Mouse (Mus musculus) cerebellum, postnatal 14 days (tissue): ENCODE results near the gene Tex33.
A peak's percentile ranks its signal among the peaks of the same experiment; 100 is the strongest.

Experiments
- DNase-seq, 2 experiments: peaks; one replicate each; pipeline ENCODE4 v3.0.0; 2021; ENCODE audit warnings: mixed read lengths in 2 of 2

The Tex33 gene

DNA sequence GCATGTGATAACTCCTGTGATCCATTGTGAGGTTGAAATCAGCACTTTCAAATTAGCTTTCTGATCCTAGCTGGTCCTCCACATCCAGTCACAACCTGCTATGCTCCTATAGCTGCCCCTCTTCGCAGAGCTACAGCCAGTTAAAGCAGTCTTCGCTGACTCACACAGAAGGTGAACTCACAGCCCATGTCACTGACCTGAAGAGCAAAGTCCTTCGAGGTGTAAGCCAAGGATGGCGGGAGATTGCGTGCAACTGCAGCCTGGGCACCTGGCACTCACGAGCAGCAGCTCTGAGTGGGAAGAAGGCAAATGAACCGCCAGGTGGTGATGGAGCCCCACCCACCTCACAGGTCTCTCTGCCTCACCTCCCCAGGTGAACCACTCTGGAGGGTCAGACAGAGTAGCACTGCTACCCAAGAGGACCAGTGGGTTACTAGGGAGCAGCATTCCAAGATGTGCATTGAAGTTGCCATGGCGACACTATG is at the start of gene Tex33:
Gene Tex33, minus strand, starts transcription at position 435 of the 485 bp plus-strand sequence.
- DNase-seq = no peak

DNA sequence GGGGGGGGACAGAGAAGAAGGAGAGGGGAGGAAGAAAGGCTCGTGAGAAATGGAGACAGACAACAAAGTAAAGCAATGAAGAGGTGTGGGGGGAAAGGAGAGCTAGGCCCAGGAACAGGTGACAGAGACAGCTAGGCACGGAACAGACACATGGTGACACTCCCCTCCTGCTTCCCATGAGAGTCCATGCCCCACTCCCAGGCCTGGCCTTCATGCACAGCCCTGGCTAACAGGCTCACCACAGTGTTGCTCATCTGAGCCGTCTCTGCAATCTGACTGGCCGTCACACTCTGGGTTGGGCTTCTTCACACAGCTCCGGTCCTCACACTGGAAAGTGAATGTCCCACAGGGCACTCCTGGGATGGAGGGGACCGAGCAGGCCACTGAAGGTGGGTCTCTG is 48.1 kb upstream of the Tex33 start:
- DNase-seq = no peak

DNA sequence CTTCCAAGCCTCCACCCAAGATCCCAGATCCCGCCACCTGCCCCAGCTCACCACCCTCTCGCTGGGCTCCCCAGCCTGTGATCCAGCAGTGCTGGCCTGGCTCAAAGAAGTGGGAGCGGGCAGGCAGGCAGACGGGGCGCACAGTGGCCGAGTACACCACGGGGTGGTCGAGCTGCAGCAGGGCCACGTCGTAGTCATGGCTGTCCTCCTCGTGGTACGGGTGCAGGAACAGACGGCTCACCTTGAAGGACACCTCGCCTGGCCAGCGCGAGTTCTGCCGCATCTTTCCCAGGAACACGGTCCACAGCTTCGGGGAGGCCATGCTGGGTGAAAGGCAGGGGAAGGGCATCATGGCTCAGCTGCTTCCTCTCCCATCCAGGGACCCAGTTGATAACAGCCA is 46.5 kb upstream of the Tex33 start:
- no peak for DNase-seq

DNA sequence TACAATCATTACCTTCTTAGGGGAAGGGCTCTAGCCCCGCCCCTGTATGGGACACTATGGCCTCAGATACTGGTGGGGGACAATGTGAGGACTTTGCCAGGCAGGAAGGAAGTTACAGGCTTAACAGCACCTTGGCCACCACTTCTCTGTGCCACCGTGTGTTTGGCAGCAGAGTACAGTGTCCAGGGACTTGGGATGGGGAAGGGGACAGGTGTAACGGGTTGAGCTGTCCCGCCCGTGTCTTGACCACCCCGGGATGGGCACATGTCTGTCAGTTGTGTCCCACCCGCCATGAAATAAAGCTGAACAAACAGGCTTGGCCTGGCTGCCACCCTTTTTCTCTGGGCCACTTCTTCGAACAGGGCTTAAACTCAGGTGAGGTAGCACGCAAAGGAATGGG is 43.3 kb upstream of the Tex33 start:
- no peak for DNase-seq

DNA sequence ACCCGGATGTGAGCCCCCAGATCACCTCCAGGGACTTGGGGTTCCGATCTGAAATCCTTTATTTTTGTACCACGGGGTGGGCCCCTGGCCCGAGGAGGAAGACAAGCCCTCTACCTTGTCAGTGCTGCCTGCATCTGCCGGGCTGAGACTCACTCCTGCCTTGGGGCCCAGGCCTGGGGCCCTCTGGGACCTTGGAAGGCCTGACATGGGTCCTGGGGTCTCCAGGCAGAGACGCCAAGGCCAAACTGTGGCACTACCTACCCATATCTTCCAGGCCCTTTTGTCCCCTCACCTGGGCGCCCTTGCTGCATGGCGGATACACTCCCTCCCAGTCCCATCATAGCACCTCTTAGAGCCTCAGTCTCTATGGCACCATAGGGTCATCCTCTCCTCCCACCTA is 42.8 kb upstream of the Tex33 start:
- peak in 1 of 2 experiments; percentile 10 for DNase-seq

DNA sequence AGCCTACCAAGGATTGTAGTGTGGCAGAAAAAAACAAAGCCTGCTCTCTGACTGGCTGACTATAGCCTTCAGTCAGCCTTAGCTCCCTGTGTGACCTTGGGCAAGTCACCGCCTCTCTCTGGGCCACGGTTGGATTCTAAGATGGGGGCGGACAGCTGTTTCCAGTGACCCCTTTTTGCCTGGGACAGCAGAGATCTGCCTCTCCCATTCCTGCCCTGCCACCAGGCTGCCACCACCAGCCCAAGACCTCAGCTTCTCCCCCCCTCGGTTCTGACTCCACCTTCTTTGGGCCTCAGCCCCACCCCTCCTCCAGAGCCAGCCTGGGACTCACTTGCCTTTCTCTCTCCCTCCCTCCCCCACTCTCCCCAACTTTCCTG is 42.3 kb upstream of the Tex33 start:
- DNase-seq = no peak

DNA sequence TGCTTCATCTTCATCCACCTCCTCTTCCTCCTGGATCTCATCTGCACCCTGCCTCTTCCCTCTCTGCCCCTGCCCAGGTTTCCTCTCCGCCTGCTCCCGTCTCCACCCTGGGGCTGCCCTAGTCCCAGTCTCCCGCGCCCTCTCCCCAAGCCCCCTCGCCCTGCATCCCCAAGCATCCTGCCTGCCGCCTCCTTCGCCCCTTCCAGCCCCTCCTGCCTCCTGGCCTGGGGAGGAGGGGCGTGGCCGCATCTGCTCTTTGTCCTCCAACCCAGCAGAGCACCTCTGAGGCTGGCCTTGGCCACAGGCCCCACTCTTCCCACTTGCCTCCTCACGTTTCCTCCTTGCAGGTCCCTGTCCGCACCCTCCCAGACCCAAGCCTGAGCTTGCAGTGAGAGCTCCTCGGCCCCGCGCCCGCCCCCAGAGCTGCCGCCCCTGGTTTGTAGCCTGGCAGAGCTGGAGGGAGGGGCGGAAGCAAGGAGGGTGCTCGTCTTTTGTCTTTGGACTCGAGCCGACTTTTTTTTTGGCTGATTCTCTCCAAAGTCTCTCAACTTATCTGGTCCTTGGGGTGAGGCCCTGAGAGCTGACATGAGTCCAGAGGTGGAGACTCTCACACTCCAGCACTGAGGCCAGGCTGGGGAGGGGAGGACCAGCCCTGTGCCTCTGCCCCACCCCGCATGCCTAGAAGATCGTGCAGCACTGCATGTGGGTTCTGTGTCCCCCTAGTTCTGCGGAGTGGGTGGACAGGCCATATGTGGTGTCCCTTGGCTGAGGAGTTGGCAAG is 41.7 kb upstream of the Tex33 start:
- DNase-seq = peak; percentile 42 to 46

DNA sequence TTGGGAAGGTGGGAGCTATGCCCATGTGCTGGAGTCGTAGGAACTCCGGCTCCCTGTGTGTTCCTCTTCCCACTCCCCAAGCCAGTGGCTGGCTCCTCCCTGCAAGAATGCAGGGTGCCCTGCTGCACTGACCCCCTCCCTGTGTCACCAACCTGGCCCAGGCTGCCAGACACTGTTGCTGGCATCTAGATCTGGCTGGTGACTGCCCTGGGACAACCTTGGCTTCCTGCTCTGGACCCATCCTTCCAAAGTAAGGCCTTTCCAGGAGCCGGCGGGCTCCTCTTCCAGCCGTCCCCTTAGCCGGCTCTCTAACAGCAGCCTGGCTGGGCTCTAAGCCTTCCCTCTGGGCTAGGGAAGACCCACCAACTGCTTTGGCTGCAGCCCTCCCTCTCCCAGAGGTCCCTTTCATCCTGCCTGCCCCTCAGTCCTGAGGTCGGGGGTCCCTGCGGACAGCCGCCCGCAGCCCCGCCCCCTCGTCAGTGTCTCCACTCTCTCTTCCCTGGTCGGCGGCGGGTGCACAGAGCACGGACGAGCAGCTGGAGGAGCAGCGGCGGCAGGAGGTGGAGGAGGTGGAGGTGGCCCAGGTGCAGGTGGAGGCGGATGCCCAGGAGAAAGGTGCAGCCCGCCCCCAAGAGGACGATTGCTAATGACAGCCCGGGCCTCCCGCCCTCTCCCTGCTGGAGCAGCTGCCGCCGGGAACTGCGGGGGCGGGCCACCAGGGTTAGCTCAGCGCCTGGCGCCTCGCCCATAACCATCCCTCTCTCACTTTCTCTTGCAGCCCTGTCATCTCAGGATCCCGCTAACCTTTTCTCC is 40.9 kb upstream of the Tex33 start:
- peak; percentile 88 to 91 for DNase-seq

DNA sequence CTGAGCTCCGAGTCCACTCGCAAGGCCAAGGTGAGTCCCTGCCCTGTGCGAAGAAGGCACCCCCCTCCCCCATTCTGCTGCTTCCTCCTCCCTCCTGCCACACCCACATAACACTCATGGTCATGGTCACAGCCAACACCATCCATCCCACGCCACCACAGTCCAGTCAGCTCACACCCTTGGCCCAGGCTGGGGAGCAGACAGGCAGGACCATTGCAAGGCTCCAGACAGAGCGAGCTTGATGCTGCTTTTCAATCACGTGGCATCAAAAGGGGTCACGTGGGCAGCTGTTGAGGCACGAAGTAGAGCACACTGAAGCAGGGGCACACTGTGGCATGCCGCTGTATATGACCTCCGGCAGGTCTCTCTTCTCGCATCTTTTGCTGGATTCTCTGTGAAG is 40.0 kb upstream of the Tex33 start:
- no peak for DNase-seq

DNA sequence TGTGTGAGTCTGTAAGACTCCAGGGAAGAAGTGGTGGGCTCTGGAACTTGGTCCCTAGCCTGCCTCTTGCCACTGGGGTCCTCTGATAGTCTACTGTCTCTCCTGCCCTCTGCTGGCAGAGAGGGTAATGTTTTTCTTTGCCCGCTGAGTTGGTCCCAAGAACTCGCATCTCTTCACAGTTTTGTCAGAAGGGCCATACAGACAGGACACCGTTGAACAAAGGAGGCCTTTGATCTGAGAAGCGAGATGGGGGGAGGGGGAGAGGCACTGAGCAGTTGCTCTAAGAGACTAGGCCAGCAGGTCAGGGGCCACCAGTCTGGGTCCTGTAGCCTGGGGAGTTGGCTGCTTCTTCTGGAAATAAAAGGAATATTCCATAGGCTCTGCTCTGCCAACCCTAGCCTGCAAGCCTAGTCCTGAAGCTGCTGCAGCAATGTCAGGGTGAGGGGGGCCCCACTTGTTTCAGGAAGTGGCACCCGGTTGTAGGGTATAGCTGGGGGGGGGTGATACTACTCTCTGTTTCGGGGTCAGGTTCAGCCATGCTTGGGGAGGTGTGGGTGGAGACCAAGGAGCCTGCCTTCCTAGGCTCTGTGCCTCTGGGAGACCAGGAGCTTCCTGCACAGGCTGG is 39.3 kb upstream of the Tex33 start:
- peak; percentile 63 to 79 for DNase-seq

DNA sequence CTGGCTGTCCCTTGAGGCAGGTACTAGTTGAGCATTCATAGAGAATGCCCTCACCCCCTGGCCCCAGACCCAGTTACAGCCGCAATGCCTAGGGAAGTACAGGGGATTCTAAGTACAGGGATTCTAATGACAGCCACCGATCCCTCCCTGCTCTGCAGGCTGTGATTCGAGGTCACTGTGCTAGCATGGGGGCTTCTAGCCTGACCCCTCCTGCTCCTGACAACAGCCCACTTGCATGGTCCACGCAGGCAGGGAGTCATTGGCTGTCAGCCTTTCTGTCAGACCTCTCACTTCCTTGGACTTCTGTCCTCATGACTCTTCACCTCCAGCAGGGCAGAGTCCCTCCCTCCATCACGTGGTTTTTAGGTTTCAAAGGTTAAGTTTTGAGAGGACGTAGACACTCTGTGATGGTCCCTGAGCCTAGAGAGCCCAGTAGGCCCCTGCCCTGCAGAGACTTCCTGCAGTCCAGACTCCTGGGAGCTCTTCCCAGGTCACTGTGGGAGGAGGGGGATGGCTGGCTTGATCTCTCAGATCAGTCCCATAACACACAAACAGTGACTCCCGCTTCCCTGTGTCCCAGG is 35.9 kb upstream of the Tex33 start:
- no peak for DNase-seq

DNA sequence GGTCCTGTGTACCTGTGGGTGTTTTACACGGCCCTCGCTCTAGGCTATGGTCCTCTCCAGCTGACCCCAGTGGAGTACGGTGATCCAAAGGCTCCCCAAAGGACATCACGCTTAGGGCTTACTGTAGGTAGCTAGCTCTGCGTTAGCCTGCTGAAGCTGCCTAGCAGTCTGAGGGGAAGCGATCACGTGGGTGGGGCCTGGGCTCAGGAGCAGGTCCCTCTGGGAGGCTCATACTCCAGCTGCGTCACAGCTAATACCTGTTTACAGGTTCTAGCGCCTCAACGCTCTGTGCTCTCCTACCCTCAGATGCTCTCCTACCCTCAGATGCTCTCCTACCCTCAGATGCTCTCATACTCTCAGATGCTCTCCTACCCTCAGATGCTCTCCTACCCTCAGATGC is 35.2 kb upstream of the Tex33 start:
- no peak for DNase-seq

DNA sequence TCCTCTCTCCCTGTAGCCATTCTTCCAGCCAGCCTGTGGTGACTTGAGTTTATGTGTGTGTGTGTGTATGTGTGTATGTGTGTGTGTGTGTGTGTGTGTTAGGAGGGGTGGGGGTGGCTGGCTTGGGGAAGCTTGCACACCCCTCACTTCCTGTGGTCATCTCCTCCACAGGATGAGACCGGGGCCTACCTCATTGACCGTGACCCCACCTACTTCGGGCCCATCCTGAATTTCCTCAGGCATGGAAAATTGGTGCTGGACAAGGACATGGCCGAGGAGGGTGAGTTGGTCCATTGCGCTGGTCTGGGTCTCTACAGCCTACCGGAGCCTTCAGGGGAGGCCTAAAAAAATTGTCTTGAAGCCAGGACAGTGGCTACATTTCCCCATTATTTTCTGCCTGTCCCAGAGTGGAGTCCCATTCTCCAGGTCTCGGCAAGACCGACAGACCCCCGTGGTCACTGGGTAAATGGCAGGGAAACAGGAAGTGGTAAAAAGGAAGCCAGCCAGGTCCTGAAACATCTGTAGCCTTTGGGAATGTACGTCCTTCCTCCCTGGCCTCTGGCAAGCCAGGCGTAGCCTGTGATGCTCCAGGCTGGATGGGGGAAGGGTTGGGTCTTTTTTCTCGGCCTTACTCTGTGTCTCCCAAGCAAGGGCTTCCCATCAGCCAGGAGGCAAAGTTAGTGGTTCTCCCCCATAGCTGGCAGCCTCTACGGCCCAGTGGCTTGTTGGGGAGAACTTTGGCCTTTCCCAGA is 34.3 kb upstream of the Tex33 start:
- DNase-seq = no peak

DNA sequence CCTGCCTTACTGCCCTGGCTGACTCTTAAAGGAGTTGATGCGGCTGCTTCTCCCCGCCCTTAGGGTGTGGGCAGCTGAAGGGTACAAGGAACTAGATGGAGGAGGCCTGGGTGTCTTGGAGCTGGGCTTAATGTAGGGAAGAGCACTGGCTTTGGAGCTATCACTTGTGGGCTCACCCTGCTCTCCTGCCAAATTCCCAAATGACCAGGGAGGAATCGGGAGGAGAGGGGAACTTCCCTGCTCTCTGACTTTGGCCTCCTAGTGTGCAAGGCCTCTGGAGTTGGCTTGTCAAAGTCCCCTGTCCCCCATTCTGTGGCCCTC is 33.4 kb upstream of the Tex33 start:
- no peak for DNase-seq

DNA sequence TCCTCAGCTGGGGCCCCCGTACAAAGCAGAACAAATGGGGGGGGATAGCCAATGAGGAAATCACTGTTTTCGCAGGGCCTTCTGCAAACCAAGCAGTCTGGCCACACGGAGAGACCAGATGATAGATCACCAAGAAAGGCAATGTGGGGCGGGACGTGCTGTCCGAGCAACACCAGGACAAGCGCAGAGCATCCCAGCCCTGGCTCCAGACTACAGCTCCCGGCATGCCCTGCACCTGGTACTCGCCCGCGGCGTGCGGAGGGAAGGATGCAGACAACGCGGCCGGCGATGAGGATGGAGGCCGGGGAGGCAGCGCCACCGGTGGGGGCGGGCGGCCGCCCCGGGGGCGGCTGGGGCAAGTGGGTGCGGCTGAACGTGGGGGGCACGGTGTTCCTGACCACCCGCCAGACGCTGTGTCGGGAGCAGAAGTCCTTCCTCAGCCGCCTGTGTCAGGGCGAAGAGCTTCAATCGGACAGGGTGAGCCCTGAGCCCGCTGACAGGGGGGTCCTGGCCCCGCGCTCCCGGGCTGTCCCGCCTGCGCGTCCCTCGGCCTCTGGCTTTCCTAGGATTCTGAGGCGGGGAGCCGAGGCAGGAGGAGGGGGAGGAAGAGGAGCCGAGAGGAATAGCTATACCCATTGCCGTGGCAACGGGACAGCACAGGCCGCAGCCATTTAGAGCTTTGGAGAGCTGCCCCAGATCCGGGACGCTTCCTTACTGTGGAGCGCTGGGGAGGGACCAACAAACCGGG is 32.9 kb upstream of the Tex33 start, which contains the start of gene Kctd17:
Gene Kctd17, plus strand, starts transcription at position 174 of the 748 bp plus-strand sequence.
- peak; percentile 85 to 87 for DNase-seq

DNA sequence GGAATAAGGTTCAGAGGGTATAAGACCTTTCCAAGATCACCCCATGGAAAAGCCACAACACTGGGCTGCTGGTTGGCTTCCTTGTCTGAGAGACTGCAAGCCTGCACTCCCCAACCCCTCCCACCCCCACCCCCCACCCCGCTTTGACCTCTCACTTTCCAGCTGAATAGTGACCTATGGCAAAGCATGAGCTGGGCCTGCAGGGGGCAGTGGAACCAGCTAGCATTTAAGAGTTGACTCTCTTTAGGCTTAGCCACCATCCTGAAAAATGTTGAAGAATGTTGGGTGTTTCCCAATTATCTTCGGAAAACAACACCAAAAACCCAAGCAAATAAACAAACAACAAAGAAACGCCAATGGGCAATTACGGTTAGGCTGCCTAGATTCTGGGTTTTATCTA is 29.5 kb upstream of the Tex33 start:
- no peak for DNase-seq

DNA sequence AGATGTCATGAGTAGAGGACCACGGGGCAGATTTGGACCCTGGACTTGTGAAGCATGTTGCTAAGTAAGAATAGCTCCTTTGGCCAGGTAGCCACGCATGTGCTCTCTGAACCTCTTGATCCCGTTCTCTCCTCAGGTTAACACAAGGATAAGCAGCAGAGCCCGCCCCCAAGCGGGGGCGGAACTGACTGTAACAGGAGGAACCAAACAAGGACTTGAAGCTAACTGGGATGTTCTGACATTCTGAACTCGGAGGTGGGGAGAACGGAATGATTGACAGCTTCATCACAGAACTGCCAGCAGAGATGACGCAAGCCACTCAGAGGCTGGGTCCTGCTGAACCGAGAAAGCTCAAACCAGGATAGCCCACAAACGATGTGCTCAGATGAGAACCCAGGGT is 28.8 kb upstream of the Tex33 start:
- DNase-seq = no peak

DNA sequence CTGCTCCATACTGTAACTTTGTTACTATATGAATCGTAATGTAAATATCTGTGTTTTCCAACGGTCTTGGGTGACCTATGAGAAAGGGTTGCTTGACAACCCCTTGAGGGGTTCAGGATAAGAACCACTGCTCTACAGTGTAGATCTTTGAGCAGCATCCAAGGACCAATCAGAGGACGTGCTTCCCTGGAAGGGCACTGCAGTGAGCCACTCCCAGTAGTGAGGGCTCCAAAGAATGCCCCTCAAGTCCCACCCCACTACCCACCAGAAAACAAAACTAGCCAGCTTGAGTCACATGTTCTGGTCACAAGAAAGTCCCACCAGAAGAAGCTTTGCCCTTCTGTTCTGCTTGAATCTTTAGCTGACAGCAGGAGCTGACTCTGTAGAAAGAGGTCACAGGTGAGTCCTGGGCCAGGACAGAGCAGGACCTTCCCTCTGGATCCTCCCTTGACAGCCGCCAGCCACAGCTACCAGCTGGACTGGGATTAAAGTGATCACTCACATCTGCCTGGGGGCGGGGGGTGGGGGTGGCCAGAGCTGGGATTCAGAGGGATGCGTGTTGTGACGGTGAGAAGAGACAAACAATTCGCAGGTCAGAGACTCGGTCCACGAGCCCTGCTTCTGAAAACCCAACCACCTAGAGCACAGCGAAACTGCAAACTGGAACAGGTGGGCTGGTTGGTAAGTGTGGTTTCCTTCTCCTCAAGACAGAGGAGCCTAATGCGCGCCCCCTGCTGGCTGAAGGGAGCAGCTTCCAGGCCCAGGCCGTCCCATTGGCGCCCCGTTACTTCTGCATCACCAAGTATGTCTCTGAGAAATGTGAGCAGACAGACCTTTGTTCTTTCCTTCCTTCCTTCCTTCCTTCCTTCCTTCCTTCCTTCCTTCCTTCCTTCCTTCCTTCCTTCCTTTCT is 26.6 kb upstream of the Tex33 start:
- DNase-seq = peak; percentile 91 to 94

DNA sequence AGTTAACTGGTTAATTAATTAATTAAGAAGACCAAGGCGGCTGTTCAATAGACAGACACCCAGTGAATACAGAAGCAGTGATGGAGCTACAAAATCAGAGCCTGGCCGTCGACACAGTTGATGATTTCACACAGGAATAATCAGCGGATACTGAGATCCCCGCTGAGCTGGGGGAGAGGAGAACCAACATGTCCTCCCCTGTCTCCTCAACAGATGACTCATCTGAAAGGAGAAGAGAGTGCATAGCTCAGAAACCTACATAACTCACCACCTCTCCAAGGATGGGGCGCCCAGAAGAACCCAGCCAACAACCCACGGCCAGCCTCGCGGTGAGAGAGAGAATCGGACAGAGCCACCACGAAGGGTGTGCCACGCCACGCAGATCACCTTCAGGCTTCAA is 24.7 kb upstream of the Tex33 start:
- DNase-seq = no peak

DNA sequence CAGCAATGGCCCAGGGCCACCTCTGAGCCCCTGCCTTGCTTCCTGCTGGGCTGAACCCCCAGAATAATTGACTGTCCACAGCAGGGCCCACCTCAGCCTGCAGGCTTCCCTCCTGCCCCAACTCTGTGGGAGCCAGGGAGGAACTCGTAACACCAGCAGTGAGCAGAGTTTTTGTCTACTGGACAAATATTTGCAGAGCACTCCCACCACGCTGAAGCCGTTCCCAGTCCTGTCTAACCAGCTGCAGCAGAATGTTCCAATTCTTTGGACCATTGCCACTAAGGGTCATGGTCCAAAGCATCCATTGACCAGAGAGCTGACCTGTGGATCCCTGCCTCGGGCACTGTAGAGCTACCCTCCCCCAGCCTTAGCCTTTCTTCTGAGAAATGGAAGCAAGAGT is 21.2 kb upstream of the Tex33 start:
- DNase-seq = no peak

DNA sequence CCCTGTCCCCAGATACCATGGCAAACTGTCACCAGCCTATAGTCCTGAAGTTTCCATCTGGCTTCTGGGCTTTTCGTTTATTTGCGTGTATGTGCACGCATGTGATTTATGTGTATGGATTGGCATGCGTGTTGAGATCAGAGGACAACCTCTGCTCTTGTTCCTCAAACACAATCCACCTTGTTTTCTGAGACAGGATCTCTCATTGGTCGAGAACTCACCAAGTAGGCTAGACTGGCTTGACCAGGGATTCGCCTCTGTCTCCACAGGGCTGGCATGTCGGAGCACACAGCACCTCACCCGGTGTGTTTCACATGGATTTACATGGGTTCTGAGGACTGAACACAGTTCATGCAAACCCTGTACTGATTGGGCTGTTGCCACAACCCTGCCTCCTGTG is 18.4 kb upstream of the Tex33 start:
- DNase-seq = no peak
